Mouse (Mus musculus): ENCODE results near the gene Abl1. TPM values are rescaled to one million over a fixed set of nuclear protein-coding genes. Genes with fewer than 3 reads are reported as not detected.

The Abl1 gene
- polyA plus RNA-seq, 1 experiment from 2014 or later, result 49.0 TPM

DNA sequence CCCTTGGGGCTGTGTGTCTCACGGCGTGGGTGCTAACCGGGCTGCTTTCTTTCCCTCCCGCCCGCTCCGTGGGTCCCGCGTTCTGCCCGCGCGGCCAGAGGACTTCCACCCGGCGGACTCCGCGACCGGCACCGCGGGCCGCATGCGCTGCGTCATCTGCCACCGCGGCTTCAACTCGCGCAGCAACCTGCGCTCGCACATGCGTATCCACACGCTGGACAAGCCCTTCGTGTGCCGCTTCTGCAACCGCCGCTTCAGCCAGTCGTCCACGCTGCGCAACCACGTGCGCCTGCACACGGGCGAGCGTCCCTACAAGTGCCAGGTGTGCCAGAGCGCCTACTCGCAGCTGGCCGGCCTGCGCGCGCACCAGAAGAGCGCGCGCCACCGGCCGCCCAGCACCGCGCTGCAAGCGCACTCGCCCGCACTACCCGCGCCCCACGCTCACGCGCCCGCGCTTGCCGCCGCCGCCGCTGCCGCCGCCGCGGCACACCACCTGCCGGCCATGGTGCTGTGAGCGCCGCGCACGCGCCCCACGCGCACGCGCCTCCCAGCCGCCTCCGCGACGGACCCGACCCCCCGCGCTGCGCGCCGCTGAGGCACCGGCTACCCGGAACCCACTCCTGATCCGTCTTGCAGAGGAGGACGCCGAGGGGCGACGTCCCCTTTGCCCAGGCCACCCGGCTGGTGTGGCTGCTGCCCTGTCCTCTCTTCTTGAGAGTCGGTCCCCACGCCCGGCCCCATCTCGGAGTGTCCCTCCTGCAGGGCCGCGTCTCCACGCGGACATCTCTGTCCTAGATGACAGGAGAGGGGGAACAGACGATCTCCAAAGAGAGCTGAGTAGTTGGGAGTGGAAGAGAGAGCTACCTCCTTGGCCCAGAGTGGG, 34.0 kb upstream of the Abl1 start:
- 2% methylated on average over 98 of the region's 109 CpGs for WGBS
- H3K27ac ChIP-seq (ENCODE audit: low read depth, low read length), result peak overlapping the region; percentile 4; the same call in 1 of the 2 replicates
- peak; percentile 47 for DNase-seq (ENCODE audit: low spot score)

DNA sequence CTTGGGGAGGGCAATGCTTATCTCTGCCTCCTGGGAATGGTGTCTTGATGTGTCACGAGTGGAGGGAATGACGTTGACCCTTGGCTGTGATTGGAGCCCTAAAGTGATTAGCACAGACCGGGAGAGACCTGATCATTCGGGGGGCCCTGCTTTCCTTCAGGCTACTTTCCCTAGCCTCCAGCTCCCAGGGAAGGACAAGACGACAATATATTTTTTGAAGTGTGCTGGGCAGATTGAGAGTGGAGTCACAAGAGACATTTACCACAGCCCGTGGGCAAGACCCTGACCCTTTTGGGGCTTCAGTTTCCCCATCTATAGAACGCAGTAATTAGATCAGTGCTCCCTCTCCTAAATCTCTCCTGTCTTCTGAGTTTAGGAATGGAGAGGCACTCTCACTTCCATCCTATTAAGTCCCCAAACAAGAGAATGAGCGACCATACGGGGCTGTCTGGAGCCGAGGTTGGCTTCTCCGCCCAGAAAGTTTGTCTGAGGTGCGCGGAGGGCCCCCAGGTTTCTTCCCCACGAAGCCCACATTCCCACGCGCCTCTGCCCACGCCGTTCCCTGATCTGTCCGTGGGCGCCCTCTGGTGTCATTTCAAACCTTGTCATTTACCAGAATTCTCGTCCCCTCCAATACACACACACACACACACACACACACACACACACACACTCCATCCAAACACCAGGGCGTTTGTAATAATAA, 33.2 kb upstream of the Abl1 start:
- ATAC-seq (ENCODE audit: insufficient read depth, low FRiP score, low TSS enrichment) (no peak), DNase-seq (ENCODE audit: low spot score) (peak; percentile 42)
- H3K27me3 ChIP-seq (ENCODE audit: control insufficient read depth, insufficient read depth, low read length), result peaks cover 77% of the 10 kb centered on the region
- no peaks in the 10 kb centered on the region for H3K36me3 ChIP-seq (ENCODE audit: control insufficient read depth, insufficient read depth, low read length)
- H3K4me3 ChIP-seq (ENCODE audit: low read depth, low read length), result peak overlapping the region; percentile 48
- peak overlapping the region; percentile 85; the same call in 1 of the 2 replicates for H3K4me2 ChIP-seq (ENCODE audit: low read depth)
- H3K9me3 ChIP-seq (ENCODE audit: control insufficient read depth, low read length), result no peaks in the 10 kb centered on the region
- no peak overlapping the region for H3K27ac ChIP-seq (ENCODE audit: low read depth, low read length)
- peaks cover 6% of the 10 kb centered on the region; the same call in 1 of the 2 replicates for H3K4me1 ChIP-seq (ENCODE audit: control insufficient read depth, insufficient read depth, low read length)
- WGBS, result 2% methylated on average over 22 of the region's 22 CpGs
- H3K9ac ChIP-seq (ENCODE audit: low read length), result no peak overlapping the region

More for the DNA sequence above, 34.0 kb upstream of the Abl1 start:
- no peak for ATAC-seq (ENCODE audit: insufficient read depth, low FRiP score, low TSS enrichment)
- Histone ChIP-seq H3K4me3 (ENCODE audit: low read depth, low read length) (peak overlapping the region; percentile 48), H3K9me3 (ENCODE audit: control insufficient read depth, low read length) (no peaks in the 10 kb centered on the region), H3K27me3 (ENCODE audit: control insufficient read depth, insufficient read depth, low read length) (peaks cover 85% of the 10 kb centered on the region), H3K4me1 (ENCODE audit: control insufficient read depth, insufficient read depth, low read length) (peaks cover 6% of the 10 kb centered on the region; the same call in 1 of the 2 replicates), H3K4me2 (ENCODE audit: low read depth) (peak overlapping the region; percentile 85), H3K9ac (ENCODE audit: low read length) (peak overlapping the region; percentile 14; the same call in 1 of the 2 replicates), H3K36me3 (ENCODE audit: control insufficient read depth, insufficient read depth, low read length) (no peaks in the 10 kb centered on the region)

DNA sequence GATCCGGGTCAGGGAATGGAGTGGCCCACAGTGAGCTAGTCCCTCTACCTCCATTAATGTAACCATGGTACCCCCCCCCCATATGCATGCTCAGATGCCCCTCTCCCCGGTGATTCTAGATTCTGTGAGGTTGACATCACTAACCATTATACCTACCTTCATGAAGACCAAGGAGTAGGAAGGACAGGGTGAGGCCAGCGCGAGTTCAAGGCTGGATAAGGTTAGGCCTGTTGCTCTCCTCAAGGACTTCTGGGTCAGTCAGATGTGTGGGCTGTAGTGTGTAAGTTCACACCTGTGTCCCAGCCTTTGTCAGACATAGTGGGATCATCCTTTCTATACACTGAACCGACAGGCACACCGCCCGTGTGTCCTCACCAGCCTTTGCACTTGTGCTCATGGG, 31.8 kb upstream of the Abl1 start:
- 80% methylated on average over 7 of the region's 7 CpGs for WGBS
- Histone ChIP-seq H3K9me3 (ENCODE audit: control insufficient read depth, low read length) (no peaks in the 10 kb centered on the region), H3K27me3 (ENCODE audit: control insufficient read depth, insufficient read depth, low read length) (peaks cover 63% of the 10 kb centered on the region), H3K4me2 (ENCODE audit: low read depth) (no peak overlapping the region), H3K4me3 (ENCODE audit: low read depth, low read length) (no peak overlapping the region), H3K27ac (ENCODE audit: low read depth, low read length) (no peak overlapping the region), H3K9ac (ENCODE audit: low read length) (no peak overlapping the region), H3K36me3 (ENCODE audit: control insufficient read depth, insufficient read depth, low read length) (no peaks in the 10 kb centered on the region), H3K4me1 (ENCODE audit: control insufficient read depth, insufficient read depth, low read length) (peaks cover 6% of the 10 kb centered on the region; the same call in 1 of the 2 replicates)
- ATAC-seq (ENCODE audit: insufficient read depth, low FRiP score, low TSS enrichment), result no peak
- DNase-seq (ENCODE audit: low spot score), result no peak

GRCm38 (mm10) chr2:31662939-31663803, 25.0 kb upstream of the Abl1 start:
- H3K4me2 ChIP-seq (ENCODE audit: low read depth), result no peak overlapping the region
- no peak overlapping the region for H3K27ac ChIP-seq (ENCODE audit: low read depth, low read length)
- ATAC-seq (ENCODE audit: insufficient read depth, low FRiP score, low TSS enrichment), result no peak
- peaks cover 19% of the 10 kb centered on the region; the same call in 1 of the 2 replicates for H3K27me3 ChIP-seq (ENCODE audit: control insufficient read depth, insufficient read depth, low read length)
- no peaks in the 10 kb centered on the region for H3K36me3 ChIP-seq (ENCODE audit: control insufficient read depth, insufficient read depth, low read length)
- no peak overlapping the region for H3K4me3 ChIP-seq (ENCODE audit: low read depth, low read length)
- WGBS, result 59% methylated on average over 8 of the region's 8 CpGs
- H3K9me3 ChIP-seq (ENCODE audit: control insufficient read depth, low read length), result no peaks in the 10 kb centered on the region
- no peaks in the 10 kb centered on the region for H3K4me1 ChIP-seq (ENCODE audit: control insufficient read depth, insufficient read depth, low read length)
- no peak overlapping the region for H3K9ac ChIP-seq (ENCODE audit: low read length)
- DNase-seq (ENCODE audit: low spot score), result no peak

DNA sequence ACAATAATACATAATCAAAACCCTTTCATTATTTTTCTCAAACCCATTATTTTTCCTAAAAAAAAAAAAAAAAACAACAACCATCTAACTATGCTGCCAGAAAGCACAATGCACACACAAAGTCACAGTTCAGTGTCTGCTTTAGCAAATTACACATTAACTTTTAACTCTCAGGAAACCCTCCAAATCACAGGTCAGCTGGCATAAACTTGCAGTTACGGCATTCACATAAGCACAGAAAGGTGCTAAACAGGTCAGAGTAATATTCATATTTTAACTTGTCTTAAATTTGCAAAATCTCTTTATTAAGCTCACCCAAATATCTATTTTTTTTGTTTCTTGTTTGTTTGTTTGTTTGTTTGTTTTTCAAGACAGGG, 24.4 kb upstream of the Abl1 start:
- 89% methylated on average over 1 of the region's 1 CpGs for WGBS

DNA sequence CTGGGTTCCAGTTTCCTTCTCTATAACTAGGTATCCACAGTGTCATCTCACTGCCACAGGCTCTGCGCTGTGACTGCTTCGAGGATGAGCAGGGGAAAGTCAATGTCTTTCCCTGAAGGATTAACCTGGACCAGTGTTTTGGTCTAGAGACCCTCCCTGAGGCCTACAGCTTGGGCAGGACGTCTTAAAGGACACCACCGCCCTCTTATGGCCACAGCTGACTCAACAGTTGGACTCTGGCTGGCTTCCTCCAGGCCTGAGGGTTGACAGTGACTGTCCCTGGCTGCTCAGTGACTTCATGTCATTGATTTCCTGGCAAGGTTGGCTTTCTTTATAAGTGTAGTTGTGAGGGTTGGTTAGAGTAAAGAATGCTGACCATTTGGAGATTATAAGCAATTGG, 20.8 kb upstream of the Abl1 start:
- no peaks in the 10 kb centered on the region for H3K36me3 ChIP-seq (ENCODE audit: control insufficient read depth, insufficient read depth, low read length)
- DNase-seq (ENCODE audit: low spot score), result peak; percentile 45
- H3K27ac ChIP-seq (ENCODE audit: low read depth, low read length), result no peak overlapping the region
- no peak overlapping the region for H3K4me2 ChIP-seq (ENCODE audit: low read depth)
- no peaks in the 10 kb centered on the region for H3K9me3 ChIP-seq (ENCODE audit: control insufficient read depth, low read length)
- 31% methylated on average over 4 of the region's 4 CpGs for WGBS
- H3K4me3 ChIP-seq (ENCODE audit: low read depth, low read length), result no peak overlapping the region
- H3K27me3 ChIP-seq (ENCODE audit: control insufficient read depth, insufficient read depth, low read length), result peaks cover 12% of the 10 kb centered on the region; the same call in 1 of the 2 replicates
- no peak overlapping the region for H3K9ac ChIP-seq (ENCODE audit: low read length)
- no peaks in the 10 kb centered on the region for H3K4me1 ChIP-seq (ENCODE audit: control insufficient read depth, insufficient read depth, low read length)
- ATAC-seq (ENCODE audit: insufficient read depth, low FRiP score, low TSS enrichment), result no peak

More for the DNA sequence above, 24.4 kb upstream of the Abl1 start:
- H3K36me3 ChIP-seq (ENCODE audit: control insufficient read depth, insufficient read depth, low read length), result no peaks in the 10 kb centered on the region
- H3K4me1 ChIP-seq (ENCODE audit: control insufficient read depth, insufficient read depth, low read length), result no peaks in the 10 kb centered on the region
- ATAC-seq (ENCODE audit: insufficient read depth, low FRiP score, low TSS enrichment) (no peak), DNase-seq (ENCODE audit: low spot score) (no peak)
- no peak overlapping the region for H3K4me2 ChIP-seq (ENCODE audit: low read depth)
- no peak overlapping the region for H3K9ac ChIP-seq (ENCODE audit: low read length)
- no peak overlapping the region for H3K4me3 ChIP-seq (ENCODE audit: low read depth, low read length)
- peaks cover 16% of the 10 kb centered on the region; the same call in 1 of the 2 replicates for H3K27me3 ChIP-seq (ENCODE audit: control insufficient read depth, insufficient read depth, low read length)
- H3K9me3 ChIP-seq (ENCODE audit: control insufficient read depth, low read length), result no peaks in the 10 kb centered on the region
- H3K27ac ChIP-seq (ENCODE audit: low read depth, low read length), result no peak overlapping the region

DNA sequence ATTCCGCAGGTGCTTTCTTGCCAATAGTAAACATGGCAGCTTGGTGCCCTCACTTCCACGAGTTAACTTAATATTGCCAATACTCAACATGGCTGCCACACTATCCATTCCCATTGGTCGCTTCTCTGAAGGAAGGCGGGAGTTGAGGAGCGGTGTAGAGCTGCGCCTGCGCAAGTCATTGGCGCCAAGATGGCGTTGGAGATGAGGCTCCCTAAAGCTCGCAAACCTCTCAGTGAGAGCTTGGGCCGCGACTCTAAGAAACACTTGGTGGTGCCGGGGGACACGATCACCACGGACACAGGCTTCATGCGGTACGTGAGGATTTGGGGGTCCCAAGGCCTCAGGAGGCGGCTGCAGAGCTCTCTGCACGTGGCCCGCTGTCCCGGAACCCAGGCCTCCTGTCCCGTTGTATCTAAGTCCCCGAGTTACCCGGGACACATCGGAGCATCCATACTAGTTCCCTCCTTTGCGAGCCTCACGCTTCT, 17.6 kb upstream of the Abl1 start, which contains the start of gene Exosc2:
Exosc2 (plus strand) TSS at position 165 of the 485 bp plus-strand sequence.
- WGBS, result under 1% methylated on average over 27 of the region's 27 CpGs
- H3K27me3 ChIP-seq (ENCODE audit: control insufficient read depth, insufficient read depth, low read length), result 0 out of 2 replicates have a peak, but pooled peaks cover 2% of the 10 kb centered on the region
- H3K4me1 ChIP-seq (ENCODE audit: control insufficient read depth, insufficient read depth, low read length), result no peaks in the 10 kb centered on the region
- peak within 1 kb of the TSS; percentile 82 for H3K4me3 ChIP-seq (ENCODE audit: low read depth, low read length)
- peak; percentile 94 for DNase-seq (ENCODE audit: low spot score)
- ATAC-seq (ENCODE audit: insufficient read depth, low FRiP score, low TSS enrichment), result peak; percentile 84
- H3K27ac ChIP-seq (ENCODE audit: low read depth, low read length), result no peak within 1 kb of the TSS
- peak within 1 kb of the TSS; percentile 82 for H3K4me2 ChIP-seq (ENCODE audit: low read depth)
- H3K9ac ChIP-seq (ENCODE audit: low read length), result peak within 1 kb of the TSS; percentile 90
- peaks cover 3% of the 10 kb centered on the region; the same call in 1 of the 2 replicates for H3K36me3 ChIP-seq (ENCODE audit: control insufficient read depth, insufficient read depth, low read length)
- H3K9me3 ChIP-seq (ENCODE audit: control insufficient read depth, low read length), result no peaks in the 10 kb centered on the region

GRCm38 (mm10) chr2:31678641-31679040, 9.5 kb upstream of the Abl1 start:
- no peak overlapping the region for H3K9ac ChIP-seq (ENCODE audit: low read length)
- H3K4me3 ChIP-seq (ENCODE audit: low read depth, low read length), result no peak overlapping the region
- DNase-seq (ENCODE audit: low spot score), result no peak
- no peak overlapping the region for H3K4me2 ChIP-seq (ENCODE audit: low read depth)
- H3K9me3 ChIP-seq (ENCODE audit: control insufficient read depth, low read length), result no peaks in the 10 kb centered on the region
- 96% methylated on average over 6 of the region's 6 CpGs for WGBS
- no peak overlapping the region for H3K27ac ChIP-seq (ENCODE audit: low read depth, low read length)
- no peaks in the 10 kb centered on the region for H3K27me3 ChIP-seq (ENCODE audit: control insufficient read depth, insufficient read depth, low read length)
- H3K4me1 ChIP-seq (ENCODE audit: control insufficient read depth, insufficient read depth, low read length), result no peaks in the 10 kb centered on the region
- no peak for ATAC-seq (ENCODE audit: insufficient read depth, low FRiP score, low TSS enrichment)
- peaks cover 26% of the 10 kb centered on the region for H3K36me3 ChIP-seq (ENCODE audit: control insufficient read depth, insufficient read depth, low read length)
